Mouse (Mus musculus) erythroblast, embryonic 14.5 days (primary cell): ENCODE data around the gene Snx14.

Source experiments
- GATA1 ChIP-seq: IDR thresholded peaks from 2 replicates; pipeline ENCODE4 v1.6.1; 2012; ENCODE audit warnings: low read length, inconsistent platforms, mixed read lengths
- TAL1 ChIP-seq: IDR thresholded peaks from 3 replicates; pipeline ENCODE4 v1.6.1; 2012; ENCODE audit warnings: low read length, inconsistent platforms, mixed read lengths

GRCm38 (mm10) chr9:88329166-88329748, 109.5 kb downstream of the Snx14 start:
- TF ChIP-seq GATA1 (no peak), TAL1 (no peak)
